Comparison of ENCODE assay signal across 8 mouse cellular contexts in the genomic region with DNA sequence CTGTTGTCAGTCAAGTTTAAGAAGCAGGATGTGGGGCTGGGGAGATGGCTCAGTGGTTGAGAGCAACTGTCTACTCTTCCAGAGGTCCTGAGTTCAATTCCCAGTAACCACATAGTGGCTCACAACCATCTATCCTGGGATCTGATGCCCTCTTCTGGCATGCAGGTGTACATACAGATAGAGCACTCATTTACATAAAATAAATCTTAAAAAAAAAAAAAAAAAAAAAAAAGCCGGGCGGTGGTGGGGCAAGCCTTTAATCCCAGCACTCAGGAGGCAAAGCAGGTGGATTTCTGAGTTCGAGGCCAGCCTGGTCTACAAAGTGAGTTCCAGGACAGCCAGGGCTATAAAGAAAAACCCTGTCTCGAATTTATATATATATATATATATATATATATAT. TPM values are rescaled to one million over a fixed set of nuclear protein-coding genes. Genes with fewer than 3 reads are reported as not detected.
A peak's percentile ranks its signal among the peaks of the same experiment; 100 is the strongest.
DNase-seq lines count a peak whose midpoint lies in the region; ATAC-seq and TF ChIP-seq lines count a peak whose summit lies in the region.
"Not testable (repeated sequence)": the region's sequence is repeated elsewhere in the genome, so short reads cannot be mapped to it uniquely, and the experiment has no call there.

No protein-coding gene starts in this region.

- H3K9ac ChIP-seq in CH12.LX (ENCODE audit: insufficient read depth, low read depth); MEL (ENCODE audit: control insufficient read depth, low read depth, low read length, poor library complexity, severe bottlenecking); intestine, postnatal 0 days (ENCODE audit: low read depth, low read length); liver, postnatal 0 days (replicated peaks); lung, postnatal 0 days (replicated peaks; ENCODE audit: low read depth); stomach, postnatal 0 days (ENCODE audit: low read length): not testable (repeated sequence)

- not testable (repeated sequence) for DNase-seq in CH12.LX (ENCODE audit: extremely low read depth); gastrocnemius, adult 2 months; layer of hippocampus, adult 2 months (ENCODE audit: low spot score in 2 of 2); liver, postnatal 0 days; lung, postnatal 0 days (ENCODE audit: low spot score); stomach, postnatal 0 days (ENCODE audit: low spot score)
- peak; percentile 28 for DNase-seq in MEL (ENCODE audit: low read depth, low spot score)

- in situ Hi-C loops in CH12.LX (cut with MboI; ENCODE audit: low pct_ligation_motif_present, low pct_unique_long_range_greater_than_20kb, low sequenced_read_pairs), result not testable (repeated sequence)

- not testable (repeated sequence) for H3K27ac ChIP-seq in CH12.LX (ENCODE audit: insufficient read depth, low read depth); MEL (ENCODE audit: control insufficient read depth, low read depth, low read length); gastrocnemius, adult 2 months; intestine, postnatal 0 days (ENCODE audit: low read depth, low read length); layer of hippocampus, adult 2 months; liver, postnatal 0 days (ENCODE audit: low read depth); lung, postnatal 0 days (ENCODE audit: low read length); stomach, postnatal 0 days (replicated peaks)

- dilution Hi-C loops in CH12.LX (cut with MboI; ENCODE audit: extremely low pct_ligation_motif_present, extremely low pct_unique_long_range_greater_than_20kb, low sequenced_read_pairs), result not testable (repeated sequence)

- not testable (repeated sequence) for H3K9me3 ChIP-seq in CH12.LX (replicated peaks; ENCODE audit: low read length); MEL (replicated peaks; ENCODE audit: insufficient read depth, low read length); intestine, postnatal 0 days (ENCODE audit: control insufficient read depth); liver, postnatal 0 days (ENCODE audit: low read length); lung, postnatal 0 days (ENCODE audit: low read length); stomach, postnatal 0 days (ENCODE audit: control insufficient read depth, low read length)

- H3K4me3 ChIP-seq in CH12.LX (replicated peaks in 1 of 3; ENCODE audit: low read depth in 2 of 3, low read length in 2 of 3, poor library complexity in 1 of 3); MEL (ENCODE audit: control insufficient read depth in 1 of 2, insufficient read depth in 1 of 2, low read depth in 2 of 2, low read length in 2 of 2); gastrocnemius, adult 2 months; intestine, postnatal 0 days (ENCODE audit: low read depth, low read length); layer of hippocampus, adult 2 months; liver, postnatal 0 days (ENCODE audit: low read depth, low read length); lung, postnatal 0 days (ENCODE audit: low read depth, low read length); stomach, postnatal 0 days (ENCODE audit: low read depth, low read length): not testable (repeated sequence)

- H3K27me3 ChIP-seq in CH12.LX (replicated peaks); MEL (ENCODE audit: control insufficient read depth in 1 of 2, insufficient read depth in 2 of 2, low read length in 2 of 2); intestine, postnatal 0 days (replicated peaks; ENCODE audit: control insufficient read depth, insufficient read depth, low read length); liver, postnatal 0 days (ENCODE audit: insufficient read depth, low read length); lung, postnatal 0 days (replicated peaks; ENCODE audit: insufficient read depth, low read length); stomach, postnatal 0 days (ENCODE audit: control insufficient read depth, insufficient read depth, low read length): not testable (repeated sequence)

- TF ChIP-seq POLR2A in CH12.LX (IDR thresholded peaks at IDR 0.05; ENCODE audit: low read depth, low read length); MEL (IDR thresholded peaks at IDR 0.05; ENCODE audit: control insufficient read depth in 1 of 2, insufficient read depth in 1 of 2, low read depth in 1 of 2, low read length in 2 of 2, poor library complexity in 1 of 2): not testable (repeated sequence)

- peaks cover 8 to 43% of the 10 kb centered on the region in 2 experiments for H3K4me1 ChIP-seq in CH12.LX (ENCODE audit: control insufficient read depth in 1 of 2, insufficient read depth in 2 of 2)
- peaks cover 10 to 16% of the 10 kb centered on the region in 2 experiments for H3K4me1 ChIP-seq in MEL (ENCODE audit: control insufficient read depth in 1 of 2, insufficient read depth in 2 of 2, low read length in 2 of 2)
- H3K4me1 ChIP-seq in intestine, postnatal 0 days (replicated peaks; ENCODE audit: control insufficient read depth, insufficient read depth, low read length); stomach, postnatal 0 days (replicated peaks; ENCODE audit: control insufficient read depth, insufficient read depth): not testable (repeated sequence)
- H3K4me1 ChIP-seq in liver, postnatal 0 days (ENCODE audit: insufficient read depth), result peaks cover 32% of the 10 kb centered on the region
- peaks cover 12% of the 10 kb centered on the region for H3K4me1 ChIP-seq in lung, postnatal 0 days (ENCODE audit: insufficient read depth, low read depth, low read length)

- not testable (repeated sequence) for H3K79me2 ChIP-seq in CH12.LX (replicated peaks; ENCODE audit: control insufficient read depth, extremely low read depth, insufficient read depth, poor library complexity, severe bottlenecking)
- H3K79me2 ChIP-seq in MEL (ENCODE audit: control insufficient read depth, insufficient read depth, low read length, poor library complexity), result peaks cover 19% of the 10 kb centered on the region; the same call in 1 of the 2 replicates

- H3K4me2 ChIP-seq in CH12.LX (ENCODE audit: insufficient read depth, low read depth, poor library complexity, severe bottlenecking); intestine, postnatal 0 days (replicated peaks; ENCODE audit: low read depth); liver, postnatal 0 days (ENCODE audit: low read depth, low read length); lung, postnatal 0 days (replicated peaks; ENCODE audit: low read depth, low read length); stomach, postnatal 0 days (replicated peaks; ENCODE audit: low read depth): not testable (repeated sequence)

- TF ChIP-seq EP300 in CH12.LX (IDR thresholded peaks at IDR 0.05; ENCODE audit: low read length); MEL (IDR thresholded peaks at IDR 0.05; ENCODE audit: low read depth in 1 of 2, low read length in 2 of 2); liver, postnatal 0 days (IDR thresholded peaks at IDR 0.05; ENCODE audit: low read depth); lung, postnatal 0 days (IDR thresholded peaks at IDR 0.05); stomach, postnatal 0 days (optimal IDR thresholded peaks at IDR 0.05): not testable (repeated sequence)

- TF ChIP-seq RAD21 in CH12.LX (IDR thresholded peaks at IDR 0.05; ENCODE audit: low read depth, low read length), result not testable (repeated sequence)
- peak; percentile 20 for TF ChIP-seq RAD21 in MEL (IDR thresholded peaks at IDR 0.05; ENCODE audit: low read depth, low read length)

- intact Hi-C loops in gastrocnemius, adult 2 months (cut with DNase I), result not testable (repeated sequence)

- ATAC-seq in intestine, postnatal 0 days; liver, postnatal 0 days; lung, postnatal 0 days; stomach, postnatal 0 days (ENCODE audit: low FRiP score, low TSS enrichment): not testable (repeated sequence)

- peak in 1 of 2 experiments; percentile 12; a peak in 1 of 4 replicates for TF ChIP-seq CTCF in CH12.LX (conservative IDR thresholded peaks at IDR 0.05 in 1 of 2, IDR thresholded peaks at IDR 0.05 in 1 of 2; ENCODE audit: low read depth in 2 of 2, low read length in 2 of 2)
- peak in 2 of 3 experiments; percentile 10 to 27; a peak in 1 of 6 replicates for TF ChIP-seq CTCF in MEL (IDR thresholded peaks at IDR 0.05 in 2 of 3, conservative IDR thresholded peaks at IDR 0.05 in 1 of 3; ENCODE audit: control insufficient read depth in 1 of 3, insufficient read depth in 1 of 3, low read depth in 2 of 3, low read length in 3 of 3, poor library complexity in 1 of 3, severe bottlenecking in 1 of 3)
- TF ChIP-seq CTCF in gastrocnemius, adult 2 months (IDR thresholded peaks at IDR 0.05), result 0 out of 2 replicates have a peak, but pooled peaks have one; percentile 9
- peak; percentile 39 for TF ChIP-seq CTCF in intestine, postnatal 0 days (IDR thresholded peaks at IDR 0.05; ENCODE audit: low read depth)
- peak; percentile 43; the same call in 1 of the 2 replicates for TF ChIP-seq CTCF in layer of hippocampus, adult 2 months (conservative IDR thresholded peaks at IDR 0.05)
- peak; percentile 37 for TF ChIP-seq CTCF in liver, postnatal 0 days (IDR thresholded peaks at IDR 0.05; ENCODE audit: low read depth)
- peak; percentile 25; the same call in 1 of the 2 replicates for TF ChIP-seq CTCF in lung, postnatal 0 days (IDR thresholded peaks at IDR 0.05)
- TF ChIP-seq CTCF in stomach, postnatal 0 days (IDR thresholded peaks at IDR 0.05; ENCODE audit: low read depth), result peak; percentile 43

- not testable (repeated sequence) for H3K36me3 ChIP-seq in CH12.LX (replicated peaks in 1 of 2; ENCODE audit: control insufficient read depth in 1 of 2, insufficient read depth in 1 of 2, low read length in 1 of 2); MEL (ENCODE audit: control insufficient read depth in 1 of 2, insufficient read depth in 2 of 2, low read length in 2 of 2); intestine, postnatal 0 days (ENCODE audit: control insufficient read depth, insufficient read depth); liver, postnatal 0 days (replicated peaks; ENCODE audit: insufficient read depth, low read length); lung, postnatal 0 days (ENCODE audit: insufficient read depth, low read length); stomach, postnatal 0 days (ENCODE audit: control insufficient read depth, insufficient read depth, low read length)

- 62% methylated on average over 4 of the region's 4 CpGs for WGBS in intestine, postnatal 0 days
- WGBS in liver, postnatal 0 days (ENCODE audit: insufficient replicate concordance), result 61% methylated on average over 4 of the region's 4 CpGs
- 61% methylated on average over 4 of the region's 4 CpGs for WGBS in lung, postnatal 0 days
- WGBS in stomach, postnatal 0 days, result 71% methylated on average over 4 of the region's 4 CpGs

RNA-seq across cellular contexts. Expression of a gene that starts 2.2 kb away (rescaled TPM):
- total RNA-seq in CH12.LX (2012; rRNA removed) (15.8 and 16.2 TPM in 2 replicates), CH12.LX (2014; rRNA removed) (6.4 and 8.5 TPM in 2 replicates), MEL (2012; rRNA removed) (12.7 and 14.9 TPM in 2 replicates)
- polyA plus RNA-seq in CH12.LX (2012; ENCODE audit: insufficient read length, low read depth) (31.5 and 41.7 TPM in 2 replicates), MEL (2012; ENCODE audit: insufficient read depth in 1 of 2, insufficient read length in 2 of 2, low read depth in 1 of 2, low replicate concordance in 2 of 2, missing spikeins in 1 of 2) (10 to 100 TPM in 1 of 2 experiments, not detected in 1; 43.5 TPM)
- total RNA-seq in gastrocnemius, adult 2 months (2021), result 10 to 100 TPM; 12.3 to 14.1 TPM
- polyA plus RNA-seq in intestine, postnatal 0 days (2015; fragmentation: Nextera tagmentation; extraction: Ambion mirVana), result 23.6 and 25.3 TPM in 2 replicates
- 10 to 100 TPM; 14.5 to 15.3 TPM for total RNA-seq in layer of hippocampus, adult 2 months (2021)
- polyA plus RNA-seq in liver, postnatal 0 days (2015; fragmentation: Nextera tagmentation; extraction: Ambion mirVana), result 19.0 and 19.4 TPM in 2 replicates
- polyA plus RNA-seq in lung, postnatal 0 days (2015; fragmentation: Nextera tagmentation; extraction: Ambion mirVana), result 38.3 and 42.1 TPM in 2 replicates
- 26.9 and 27.8 TPM in 2 replicates for polyA plus RNA-seq in stomach, postnatal 0 days (2015; fragmentation: Nextera tagmentation; extraction: Ambion mirVana)

RNA-seq across cellular contexts. Expression of a gene that starts 3.6 kb away (rescaled TPM):
- 7.2 TPM in 2 replicates for total RNA-seq in CH12.LX (2012; rRNA removed)
- 2.5 and 2.9 TPM in 2 replicates for total RNA-seq in CH12.LX (2014; rRNA removed)
- polyA plus RNA-seq in CH12.LX (2012; ENCODE audit: insufficient read length, low read depth), result 7.3 and 8.6 TPM in 2 replicates
- total RNA-seq in MEL (2012; rRNA removed), result 4.3 and 4.7 TPM in 2 replicates
- polyA plus RNA-seq in MEL (2012; ENCODE audit: insufficient read depth in 1 of 2, insufficient read length in 2 of 2, low read depth in 1 of 2, low replicate concordance in 2 of 2, missing spikeins in 1 of 2), result 10 to 100 TPM in 1 of 2 experiments, not detected in 1; 10.9 TPM
- total RNA-seq in gastrocnemius, adult 2 months (2021), result 10 to 100 TPM; 14.9 to 17.8 TPM
- polyA plus RNA-seq in intestine, postnatal 0 days (2015; fragmentation: Nextera tagmentation; extraction: Ambion mirVana), result 42.4 TPM in 2 replicates
- total RNA-seq in layer of hippocampus, adult 2 months (2021), result 100 to 1,000 TPM; 186 to 206 TPM
- polyA plus RNA-seq in liver, postnatal 0 days (2015; fragmentation: Nextera tagmentation; extraction: Ambion mirVana), result 10.1 and 11.4 TPM in 2 replicates
- 8.1 and 10.3 TPM in 2 replicates for polyA plus RNA-seq in lung, postnatal 0 days (2015; fragmentation: Nextera tagmentation; extraction: Ambion mirVana)
- polyA plus RNA-seq in stomach, postnatal 0 days (2015; fragmentation: Nextera tagmentation; extraction: Ambion mirVana), result 7.4 and 7.5 TPM in 2 replicates

RNA-seq across cellular contexts. Expression of a gene that starts 10.8 kb away (rescaled TPM):
- total RNA-seq in CH12.LX (2012; rRNA removed) (488 and 589 TPM in 2 replicates), CH12.LX (2014; rRNA removed) (32.5 and 36.3 TPM in 2 replicates), MEL (2012; rRNA removed) (805 and 828 TPM in 2 replicates)
- polyA plus RNA-seq in CH12.LX (2012; ENCODE audit: insufficient read length, low read depth) (39.5 and 56.6 TPM in 2 replicates), MEL (2012; ENCODE audit: insufficient read depth in 1 of 2, insufficient read length in 2 of 2, low read depth in 1 of 2, low replicate concordance in 2 of 2, missing spikeins in 1 of 2) (10 to 100 TPM in 1 of 2 experiments, not detected in 1; 89.6 TPM)
- 1 to 10 TPM; 8.4 to 8.7 TPM for total RNA-seq in gastrocnemius, adult 2 months (2021)
- polyA plus RNA-seq in intestine, postnatal 0 days (2015; fragmentation: Nextera tagmentation; extraction: Ambion mirVana), result 84.5 and 89.1 TPM in 2 replicates
- total RNA-seq in layer of hippocampus, adult 2 months (2021), result 10 to 100 TPM; 42.5 to 44.2 TPM
- 152 and 164 TPM in 2 replicates for polyA plus RNA-seq in liver, postnatal 0 days (2015; fragmentation: Nextera tagmentation; extraction: Ambion mirVana)
- polyA plus RNA-seq in lung, postnatal 0 days (2015; fragmentation: Nextera tagmentation; extraction: Ambion mirVana), result 50.0 and 52.7 TPM in 2 replicates
- polyA plus RNA-seq in stomach, postnatal 0 days (2015; fragmentation: Nextera tagmentation; extraction: Ambion mirVana), result 78.7 and 93.6 TPM in 2 replicates

RNA-seq across cellular contexts. Expression of a gene that starts 18.2 kb away (rescaled TPM):
- total RNA-seq in CH12.LX (2012; rRNA removed), result 16.5 and 16.6 TPM in 2 replicates
- 13.6 and 14.0 TPM in 2 replicates for total RNA-seq in CH12.LX (2014; rRNA removed)
- 18.9 and 22.3 TPM in 2 replicates for polyA plus RNA-seq in CH12.LX (2012; ENCODE audit: insufficient read length, low read depth)
- total RNA-seq in MEL (2012; rRNA removed), result 14.3 and 16.4 TPM in 2 replicates
- polyA plus RNA-seq in MEL (2012; ENCODE audit: insufficient read depth in 1 of 2, insufficient read length in 2 of 2, low read depth in 1 of 2, low replicate concordance in 2 of 2, missing spikeins in 1 of 2), result 10 to 100 TPM in 1 of 2 experiments, not detected in 1; 31.3 TPM
- total RNA-seq in gastrocnemius, adult 2 months (2021), result 1 to 10 TPM; 6.3 to 6.8 TPM
- polyA plus RNA-seq in intestine, postnatal 0 days (2015; fragmentation: Nextera tagmentation; extraction: Ambion mirVana), result 6.0 and 6.8 TPM in 2 replicates
- total RNA-seq in layer of hippocampus, adult 2 months (2021), result 10 to 100 TPM; 26.0 to 36.9 TPM
- 4.5 and 6.3 TPM in 2 replicates for polyA plus RNA-seq in liver, postnatal 0 days (2015; fragmentation: Nextera tagmentation; extraction: Ambion mirVana)
- 10.0 and 11.3 TPM in 2 replicates for polyA plus RNA-seq in lung, postnatal 0 days (2015; fragmentation: Nextera tagmentation; extraction: Ambion mirVana)
- 8.9 and 9.4 TPM in 2 replicates for polyA plus RNA-seq in stomach, postnatal 0 days (2015; fragmentation: Nextera tagmentation; extraction: Ambion mirVana)

RNA-seq across cellular contexts. Expression of a gene that starts 20.4 kb away (rescaled TPM):
- total RNA-seq in CH12.LX (2012; rRNA removed) (74.0 and 80.9 TPM in 2 replicates), CH12.LX (2014; rRNA removed) (73.7 and 75.2 TPM in 2 replicates), MEL (2012; rRNA removed) (110 and 145 TPM in 2 replicates)
- polyA plus RNA-seq in CH12.LX (2012; ENCODE audit: insufficient read length, low read depth) (65.0 and 65.1 TPM in 2 replicates), MEL (2012; ENCODE audit: insufficient read depth in 1 of 2, insufficient read length in 2 of 2, low read depth in 1 of 2, low replicate concordance in 2 of 2, missing spikeins in 1 of 2) (100 to 1,000 TPM in 1 of 2 experiments, not detected in 1; 138 TPM)
- 10 to 100 TPM; 21.9 to 29.1 TPM for total RNA-seq in gastrocnemius, adult 2 months (2021)
- 60.1 and 60.7 TPM in 2 replicates for polyA plus RNA-seq in intestine, postnatal 0 days (2015; fragmentation: Nextera tagmentation; extraction: Ambion mirVana)
- total RNA-seq in layer of hippocampus, adult 2 months (2021), result 10 to 100 TPM; 21.9 to 22.1 TPM
- 517 and 539 TPM in 2 replicates for polyA plus RNA-seq in liver, postnatal 0 days (2015; fragmentation: Nextera tagmentation; extraction: Ambion mirVana)
- 57.5 and 59.3 TPM in 2 replicates for polyA plus RNA-seq in lung, postnatal 0 days (2015; fragmentation: Nextera tagmentation; extraction: Ambion mirVana)
- polyA plus RNA-seq in stomach, postnatal 0 days (2015; fragmentation: Nextera tagmentation; extraction: Ambion mirVana), result 68.8 and 71.5 TPM in 2 replicates
